Mouse (Mus musculus) stomach, postnatal 0 days (tissue): ENCODE data around the gene Wdfy1.

Experiments used
- CTCF ChIP-seq: IDR thresholded peaks from 2 replicates; pipeline ENCODE4 v1.5.1; 2016; ENCODE audit warnings: antibody characterized with exemption, low read depth, mild to moderate bottlenecking, moderate library complexity
- EP300 ChIP-seq: optimal IDR thresholded peaks from 2 replicates; pipeline ENCODE3; 2016; ENCODE audit warnings: antibody characterized with exemption

GRCm38 (mm10) chr1:79753456-79753855, 22.5 kb downstream of the Wdfy1 start:
- TF ChIP-seq CTCF (no peak), EP300 (no peak)
